Mouse (Mus musculus) heart, adult 2 months (tissue): ENCODE measurements around the gene Zbtb2.

Experiments
- CTCF ChIP-seq: fragments of 200-600 bp; IDR thresholded peaks from 2 replicates; pipeline ENCODE4 v1.8.1; 2022; ENCODE audit warnings: antibody characterized with exemption, mild to moderate bottlenecking, moderate library complexity
- POLR2A ChIP-seq: fragments of 200-500 bp; IDR thresholded peaks from 2 replicates; pipeline ENCODE4 v1.6.1; 2011; ENCODE audit warnings: mild to moderate bottlenecking, low read depth, low read length, control low read depth; ENCODE audit not compliant: insufficient read depth

- no peak for TF ChIP-seq POLR2A
- no peak for TF ChIP-seq CTCF
Observed at GRCm38 (mm10) chr10:4384244-4384643, 3.7 kb downstream of the Zbtb2 start.
